Mouse (Mus musculus): ENCODE measurements around the gene Rnf17. TPM values are rescaled to one million over a fixed set of nuclear protein-coding genes. Genes with fewer than 3 reads are reported as not detected.

Gene Rnf17
- total RNA-seq (2021): under 1 TPM; 0.51 to 0.79 TPM
- long read RNA-seq, experiment 1: 0 reads
- long read RNA-seq, experiment 2: 0 reads

- no peak within 1 kb of the TSS for H3K4me3 ChIP-seq
- H3K27ac ChIP-seq: no peak within 1 kb of the TSS
- DNase-seq (ENCODE audit: low spot score in 2 of 2): no peak
- TF ChIP-seq CTCF (conservative IDR thresholded peaks at IDR 0.05): no peak
These were observed at the start of gene Rnf17 for GRCm38 (mm10) chr14:56402311-56403071. Gene Rnf17, plus strand, starts transcription at chr14:56402581.

DNA sequence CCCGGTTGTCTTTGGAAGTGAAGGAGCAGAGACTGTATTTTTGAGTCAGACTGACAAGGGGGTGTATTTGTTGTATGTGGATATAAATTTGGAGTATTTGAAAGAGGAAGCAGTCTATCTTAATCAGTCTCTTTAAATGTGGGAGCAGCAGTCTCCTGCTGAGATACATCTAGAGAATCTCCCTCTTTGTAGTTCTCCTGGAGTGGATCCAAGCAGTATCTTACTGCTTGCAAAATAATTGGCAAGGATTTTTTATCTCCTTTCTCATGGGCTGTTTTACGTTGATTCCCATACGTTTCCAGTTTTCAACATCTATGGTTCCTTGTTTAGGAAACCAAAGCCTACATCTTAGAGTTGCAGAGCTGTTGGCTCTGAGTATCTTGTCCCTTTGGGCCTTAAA, 47.6 kb upstream of the Rnf17 start:
- no peak for TF ChIP-seq CTCF (conservative IDR thresholded peaks at IDR 0.05)
- Histone ChIP-seq H3K4me3 (no peak overlapping the region), H3K27ac (no peak overlapping the region)
- no peak for DNase-seq (ENCODE audit: low spot score in 2 of 2)

DNA sequence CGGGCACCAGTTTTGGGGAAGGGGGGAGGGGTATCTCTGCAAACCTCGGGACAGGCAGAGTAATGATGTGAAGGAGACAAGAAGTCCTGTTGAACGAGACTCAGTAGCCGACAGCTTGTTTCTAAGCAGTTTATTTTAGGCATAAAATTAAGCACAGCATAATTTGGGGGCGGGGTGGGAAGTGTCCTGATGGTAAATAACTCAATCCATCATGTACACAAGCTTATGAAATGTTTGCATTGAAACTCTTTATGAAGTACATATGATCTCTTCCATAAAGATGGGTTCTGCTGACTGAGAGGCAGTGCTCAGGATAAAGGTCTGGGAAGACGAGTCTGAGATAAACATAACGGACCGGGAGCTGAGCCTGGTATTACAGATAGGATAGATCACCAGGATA, 47.0 kb upstream of the Rnf17 start:
- H3K4me3 ChIP-seq: no peak overlapping the region
- DNase-seq (ENCODE audit: low spot score in 2 of 2): no peak
- no peak for TF ChIP-seq CTCF (conservative IDR thresholded peaks at IDR 0.05)
- no peak overlapping the region for H3K27ac ChIP-seq

DNA sequence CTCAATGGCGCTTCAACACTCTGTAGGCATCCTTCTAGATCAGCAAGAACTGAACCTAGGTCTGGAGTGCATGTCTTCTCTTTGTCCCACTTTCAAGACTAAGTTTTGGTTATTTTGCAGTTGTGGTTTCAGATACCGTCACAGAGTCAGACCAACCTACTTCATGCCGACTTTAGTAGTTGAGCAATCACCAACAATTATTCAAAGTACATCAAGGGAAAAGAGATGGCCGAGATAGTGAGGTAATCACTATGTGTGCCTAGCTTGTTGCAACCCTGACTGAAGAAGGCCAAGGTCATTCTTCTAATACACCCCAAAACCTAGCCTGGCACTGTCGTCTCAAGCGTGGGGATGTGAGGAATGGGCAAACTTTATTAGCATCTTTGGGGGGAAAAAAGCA, 46.2 kb upstream of the Rnf17 start:
- no peak for DNase-seq (ENCODE audit: low spot score in 2 of 2)
- Histone ChIP-seq H3K27ac (no peak overlapping the region), H3K4me3 (no peak overlapping the region)
- TF ChIP-seq CTCF (conservative IDR thresholded peaks at IDR 0.05): no peak

GRCm38 (mm10) chr14:56358422-56358821, 44.0 kb upstream of the Rnf17 start:
- no peak for TF ChIP-seq CTCF (conservative IDR thresholded peaks at IDR 0.05)
- no peak overlapping the region for H3K27ac ChIP-seq
- H3K4me3 ChIP-seq: no peak overlapping the region
- DNase-seq (ENCODE audit: low spot score in 2 of 2): no peak

DNA sequence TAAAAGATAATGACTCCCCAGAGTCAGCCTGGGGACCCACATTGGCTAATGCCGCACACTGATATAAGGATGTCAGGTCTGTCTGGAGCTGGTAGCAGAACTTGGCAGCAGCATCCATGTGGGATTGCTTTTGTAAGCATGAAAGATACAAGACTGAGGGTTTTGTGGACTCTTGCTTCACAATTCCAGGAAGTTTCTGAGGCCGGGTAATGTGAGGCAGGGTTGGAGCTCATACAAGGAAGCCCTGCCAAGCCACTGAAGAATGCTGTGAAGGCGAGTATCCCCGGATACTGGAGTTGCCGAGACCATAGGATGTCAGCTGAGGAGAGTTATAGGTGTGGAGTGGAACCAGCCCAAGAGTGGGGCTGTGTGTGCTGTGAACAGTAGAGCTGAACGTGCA, 43.2 kb upstream of the Rnf17 start:
- H3K4me3 ChIP-seq: no peak overlapping the region
- no peak for TF ChIP-seq CTCF (conservative IDR thresholded peaks at IDR 0.05)
- no peak for DNase-seq (ENCODE audit: low spot score in 2 of 2)
- H3K27ac ChIP-seq: no peak overlapping the region

DNA sequence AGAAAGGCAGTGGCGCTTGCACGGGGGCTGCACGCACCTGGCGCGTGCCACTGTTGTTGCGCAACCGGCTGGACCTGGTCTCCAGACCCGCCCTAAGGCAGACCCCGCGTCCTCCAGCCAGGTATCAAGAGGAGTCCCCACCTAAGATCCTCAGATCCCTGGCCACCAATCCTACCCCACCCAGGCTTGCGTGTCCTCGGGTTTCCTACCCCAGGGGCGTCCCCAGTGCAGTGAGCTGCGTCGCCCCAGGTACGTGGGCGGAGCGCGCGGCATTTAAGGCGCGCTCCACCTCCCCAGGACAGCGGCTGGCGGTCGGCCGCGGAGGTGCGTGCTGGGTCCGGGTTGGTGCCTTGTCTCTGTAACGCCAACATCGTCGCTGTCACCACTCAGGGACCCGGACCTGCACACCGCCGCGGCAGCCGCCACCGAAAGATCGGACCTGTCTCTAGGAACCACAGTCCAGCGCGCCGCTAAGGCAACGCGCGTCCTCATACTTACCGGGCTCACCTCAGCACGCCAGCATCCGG, 37.6 kb upstream of the Rnf17 start, which contains the start of gene Atp12a:
TSS of gene Atp12a (plus strand) at position 358 of the 527 bp plus-strand sequence.
- DNase-seq (ENCODE audit: low spot score in 2 of 2): no peak
- no peak for TF ChIP-seq CTCF (conservative IDR thresholded peaks at IDR 0.05)
- Histone ChIP-seq H3K27ac (no peak within 1 kb of the TSS), H3K4me3 (peak within 1 kb of the TSS; percentile 44)

DNA sequence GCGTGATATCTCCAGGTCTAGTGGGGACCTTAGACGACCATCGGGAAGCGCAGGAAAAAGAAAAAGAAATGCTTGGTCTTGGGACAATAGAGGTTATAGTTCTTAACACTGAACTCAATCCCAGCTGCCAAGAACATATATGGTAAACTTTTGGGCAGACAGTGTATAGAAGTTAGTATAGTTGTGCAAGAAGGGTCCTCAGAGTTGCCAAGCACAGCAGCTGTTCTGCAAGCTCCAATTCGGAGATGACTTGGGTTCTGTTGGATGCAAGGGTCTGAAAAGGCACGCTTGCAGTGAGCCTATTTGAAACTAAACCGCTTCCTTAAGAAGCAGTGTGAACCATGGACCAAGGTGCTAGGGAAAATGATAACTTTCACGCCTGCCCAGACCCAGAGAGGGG, 37.1 kb upstream of the Rnf17 start:
- Histone ChIP-seq H3K27ac (no peak overlapping the region), H3K4me3 (peak overlapping the region; percentile 44; the same call in 1 of the 2 replicates)
- TF ChIP-seq CTCF (conservative IDR thresholded peaks at IDR 0.05): no peak
- no peak for DNase-seq (ENCODE audit: low spot score in 2 of 2)

GRCm38 (mm10) chr14:56366712-56367111, 35.7 kb upstream of the Rnf17 start:
- no peak for DNase-seq (ENCODE audit: low spot score in 2 of 2)
- TF ChIP-seq CTCF (conservative IDR thresholded peaks at IDR 0.05): no peak
- Histone ChIP-seq H3K4me3 (no peak overlapping the region), H3K27ac (no peak overlapping the region)

DNA sequence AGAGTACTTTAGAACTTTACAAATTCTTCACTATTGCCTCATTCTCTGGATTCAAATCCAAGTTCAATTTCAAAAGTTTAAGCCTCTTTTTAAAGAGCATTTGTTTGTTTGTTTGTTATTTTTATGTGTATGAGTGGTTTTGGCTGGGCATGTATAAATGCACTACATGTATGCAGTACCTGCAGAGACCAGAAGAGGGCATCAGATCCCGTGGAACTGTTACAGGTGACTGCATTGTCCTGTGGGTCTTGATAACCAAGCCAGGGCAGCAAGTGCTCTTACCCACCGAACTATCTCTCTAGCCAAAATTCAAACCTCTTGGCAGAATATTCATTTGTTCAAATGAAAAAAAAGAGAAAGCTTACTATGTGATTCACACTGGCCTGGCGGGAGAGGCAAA, 33.5 kb upstream of the Rnf17 start:
- peak; percentile 64 for TF ChIP-seq CTCF (conservative IDR thresholded peaks at IDR 0.05)
- Histone ChIP-seq H3K4me3 (no peak overlapping the region), H3K27ac (no peak overlapping the region)
- no peak for DNase-seq (ENCODE audit: low spot score in 2 of 2)

GRCm38 (mm10) chr14:56375731-56376130, 26.6 kb upstream of the Rnf17 start:
- peak; percentile 77 to 81 for DNase-seq (ENCODE audit: low spot score in 2 of 2)
- Histone ChIP-seq H3K27ac (no peak overlapping the region), H3K4me3 (no peak overlapping the region)
- peak; percentile 83 for TF ChIP-seq CTCF (conservative IDR thresholded peaks at IDR 0.05)

DNA sequence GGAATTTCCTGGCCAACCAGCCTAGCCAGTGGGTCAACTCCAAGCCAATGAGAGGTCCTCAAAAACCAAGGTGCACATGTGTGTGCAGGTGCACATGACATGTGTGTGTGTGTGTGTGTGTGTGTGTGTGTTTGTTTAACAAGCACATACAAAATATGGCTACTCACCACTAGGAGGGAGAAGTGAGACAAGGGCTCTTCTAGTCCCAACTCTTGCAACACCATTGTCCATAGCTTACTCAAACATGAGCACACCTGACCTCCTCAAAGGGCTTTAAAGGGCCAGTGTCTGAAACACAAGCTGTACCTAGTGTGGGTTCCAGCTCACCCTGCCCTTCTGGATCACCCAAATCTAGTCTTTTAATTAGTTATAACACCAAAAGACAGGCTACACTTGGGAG, 24.6 kb upstream of the Rnf17 start:
- no peak for DNase-seq (ENCODE audit: low spot score in 2 of 2)
- Histone ChIP-seq H3K4me3 (no peak overlapping the region), H3K27ac (no peak overlapping the region)
- no peak for TF ChIP-seq CTCF (conservative IDR thresholded peaks at IDR 0.05)

GRCm38 (mm10) chr14:56379336-56379735, 23.0 kb upstream of the Rnf17 start:
- Histone ChIP-seq H3K27ac (no peak overlapping the region), H3K4me3 (no peak overlapping the region)
- TF ChIP-seq CTCF (conservative IDR thresholded peaks at IDR 0.05): no peak
- DNase-seq (ENCODE audit: low spot score in 2 of 2): no peak

GRCm38 (mm10) chr14:56382366-56382765, 20.0 kb upstream of the Rnf17 start:
- no peak for TF ChIP-seq CTCF (conservative IDR thresholded peaks at IDR 0.05)
- no peak for DNase-seq (ENCODE audit: low spot score in 2 of 2)
- no peak overlapping the region for H3K27ac ChIP-seq

More at GRCm38 (mm10) chr14:56382366-56382765, 20.0 kb upstream of the Rnf17 start:
- H3K4me3 ChIP-seq: no peak overlapping the region

Data from layer of hippocampus, adult 2 months (tissue).